Mouse (Mus musculus) midbrain, embryonic 12.5 days (tissue): ENCODE data around the gene Dctn3. TPM values are rescaled to one million over a fixed set of nuclear protein-coding genes. Genes with fewer than 3 reads are reported as not detected.
A peak's percentile ranks its signal among the peaks of the same experiment; 100 is the strongest.
"Not testable (repeated sequence)": the region's sequence is repeated elsewhere in the genome, so short reads cannot be mapped to it uniquely, and the experiment has no call there.

ENCODE experiments used
- ATAC-seq: fragments of 200-750 bp; cut with Nextera tagmentation; 2 replicates; pipeline ENCODE4 v1.8.0; 2017; ENCODE audit warnings: low read depth, moderate TSS enrichment, moderate library complexity; ENCODE audit not compliant: low FRiP score
- H3K27ac ChIP-seq: fragments of 300-500 bp; sonication (generic); replicated peaks from 2 replicates; pipeline ENCODE4 v1.5.1; 2016; ENCODE audit warnings: mild to moderate bottlenecking
- H3K27me3 ChIP-seq: fragments of 300-500 bp; sonication (generic); 2 replicates; pipeline ENCODE4 v1.6.1; 2016; ENCODE audit warnings: mild to moderate bottlenecking
- H3K36me3 ChIP-seq: fragments of 300-500 bp; sonication (generic); 2 replicates; pipeline ENCODE4 v1.6.1; 2016
- H3K4me1 ChIP-seq: fragments of 300-500 bp; sonication (generic); 2 replicates; pipeline ENCODE4 v1.6.1; 2016
- H3K4me2 ChIP-seq: fragments of 300-500 bp; sonication (generic); replicated peaks from 2 replicates; pipeline ENCODE4 v1.6.1; 2016; ENCODE audit warnings: mild to moderate bottlenecking, moderate library complexity
- H3K4me3 ChIP-seq: fragments of 300-500 bp; sonication (generic); 2 replicates; pipeline ENCODE4 v1.5.1; 2016; ENCODE audit warnings: mild to moderate bottlenecking
- H3K9ac ChIP-seq: fragments of 300-500 bp; sonication (generic); replicated peaks from 2 replicates; pipeline ENCODE4 v1.6.1; 2016; ENCODE audit warnings: mild to moderate bottlenecking, moderate library complexity
- H3K9me3 ChIP-seq: fragments of 300-500 bp; sonication (generic); 2 replicates; pipeline ENCODE4 v1.6.1; 2016; ENCODE audit warnings: mild to moderate bottlenecking
- WGBS: fragments of 180-500 bp; shearing (Covaris S2); methylation state at CpG from one replicate; pipeline ENCODE4 v1.1.7; 2016; 5-methylcytosine and 5-hydroxymethylcytosine counted together
- polyA plus RNA-seq: library from polyadenylated mRNA; unstranded; fragments of >200 nt; fragmentation: Nextera tagmentation; extraction: Ambion mirVana; gene quantifications from 2 replicates; pipeline ENCODE4 v1.2.1, GENCODE M21; 2016

The Dctn3 gene
- polyA plus RNA-seq, result 184 and 185 TPM in 2 replicates

- no peak within 1 kb of the TSS for H3K27ac ChIP-seq
- ATAC-seq, result peak; percentile 94
- WGBS, result under 1% methylated on average over 27 of the region's 27 CpGs
- no peaks in the 10 kb centered on the region for H3K9me3 ChIP-seq
- H3K4me1 ChIP-seq, result peaks cover 39% of the 10 kb centered on the region
- peaks cover 28% of the 10 kb centered on the region for H3K36me3 ChIP-seq
- H3K27me3 ChIP-seq, result peaks cover 43% of the 10 kb centered on the region
- peak within 1 kb of the TSS; percentile 84 for H3K9ac ChIP-seq
- peak within 1 kb of the TSS; percentile 84 for H3K4me3 ChIP-seq
- peak within 1 kb of the TSS; percentile 92 for H3K4me2 ChIP-seq
Observed at GRCm38 (mm10) chr4:41722918-41723351, at the start of gene Dctn3. TSS of gene Dctn3 (minus strand) at chr4:41723170.

GRCm38 (mm10) chr4:41767301-41767700 is 44.3 kb upstream of the Dctn3 start:
- not testable (repeated sequence) for H3K9ac ChIP-seq, H3K4me1 ChIP-seq, H3K27ac ChIP-seq, H3K4me2 ChIP-seq, ATAC-seq, H3K36me3 ChIP-seq, H3K9me3 ChIP-seq, H3K4me3 ChIP-seq, H3K27me3 ChIP-seq
- WGBS, result 87% methylated on average over 10 of the region's 10 CpGs

- H3K27me3 ChIP-seq, H3K36me3 ChIP-seq, H3K4me2 ChIP-seq, ATAC-seq, H3K27ac ChIP-seq, H3K9ac ChIP-seq, H3K4me3 ChIP-seq, H3K9me3 ChIP-seq: not testable (repeated sequence)
- H3K4me1 ChIP-seq, result peaks cover 34% of the 10 kb centered on the region
- WGBS, result 93% methylated on average over 4 of the region's 6 CpGs
Observed at GRCm38 (mm10) chr4:41763176-41763575, 40.2 kb upstream of the Dctn3 start.

GRCm38 (mm10) chr4:41762688-41763114 is 39.7 kb upstream of the Dctn3 start:
- ATAC-seq, H3K36me3 ChIP-seq, H3K9me3 ChIP-seq, H3K27me3 ChIP-seq, H3K4me3 ChIP-seq: not testable (repeated sequence)
- peaks cover 34% of the 10 kb centered on the region for H3K4me1 ChIP-seq
- 49% methylated on average over 8 of the region's 8 CpGs for WGBS
- H3K27ac ChIP-seq, result 0 out of 2 replicates have a peak overlapping the region, but pooled peaks have one; percentile 52
- 0 out of 2 replicates have a peak overlapping the region, but pooled peaks have one; percentile 64 for H3K4me2 ChIP-seq
- H3K9ac ChIP-seq, result peak overlapping the region; percentile 11; the same call in 1 of the 2 replicates

GRCm38 (mm10) chr4:41762099-41762687 is 39.2 kb upstream of the Dctn3 start:
- H3K4me3 ChIP-seq, result no peak overlapping the region; the same call in 1 of the 2 replicates
- no peaks in the 10 kb centered on the region for H3K9me3 ChIP-seq
- peak overlapping the region; percentile 62; the same call in 1 of the 2 replicates for H3K9ac ChIP-seq
- peak overlapping the region; percentile 52; the same call in 1 of the 2 replicates for H3K27ac ChIP-seq
- H3K4me1 ChIP-seq, result peaks cover 34% of the 10 kb centered on the region
- H3K4me2 ChIP-seq, result 0 out of 2 replicates have a peak overlapping the region, but pooled peaks have one; percentile 64
- no peak for ATAC-seq
- H3K27me3 ChIP-seq, result no peaks in the 10 kb centered on the region
- WGBS, result 36% methylated on average over 8 of the region's 8 CpGs
- H3K36me3 ChIP-seq, result no peaks in the 10 kb centered on the region

GRCm38 (mm10) chr4:41761680-41762079 is 38.7 kb upstream of the Dctn3 start:
- Histone ChIP-seq H3K4me2 (peak overlapping the region; percentile 64; the same call in 1 of the 2 replicates), H3K9me3 (no peaks in the 10 kb centered on the region), H3K4me1 (peaks cover 34% of the 10 kb centered on the region), H3K27ac (peak overlapping the region; percentile 52; the same call in 1 of the 2 replicates), H3K36me3 (no peaks in the 10 kb centered on the region), H3K9ac (peak overlapping the region; percentile 62), H3K4me3 (no peak overlapping the region), H3K27me3 (no peaks in the 10 kb centered on the region)
- no peak for ATAC-seq

GRCm38 (mm10) chr4:41760911-41761310 is 37.9 kb upstream of the Dctn3 start:
- peak overlapping the region; percentile 52; the same call in 1 of the 2 replicates for H3K27ac ChIP-seq
- ATAC-seq, result no peak
- 90% methylated on average over 4 of the region's 4 CpGs for WGBS

GRCm38 (mm10) chr4:41760288-41760721 is 37.3 kb upstream of the Dctn3 start:
- peak; percentile 89 for ATAC-seq
- Histone ChIP-seq H3K4me1 (peaks cover 39% of the 10 kb centered on the region), H3K27ac (peak overlapping the region; percentile 52; the same call in 1 of the 2 replicates), H3K9me3 (no peaks in the 10 kb centered on the region), H3K4me2 (peak overlapping the region; percentile 64), H3K36me3 (no peaks in the 10 kb centered on the region), H3K9ac (peak overlapping the region; percentile 62), H3K27me3 (no peaks in the 10 kb centered on the region), H3K4me3 (peak overlapping the region; percentile 43)
- under 1% methylated on average over 15 of the region's 15 CpGs for WGBS

More at GRCm38 (mm10) chr4:41760911-41761310, 37.9 kb upstream of the Dctn3 start:
- Histone ChIP-seq H3K4me1 (peaks cover 39% of the 10 kb centered on the region), H3K4me2 (peak overlapping the region; percentile 64), H3K9ac (peak overlapping the region; percentile 62), H3K27me3 (no peaks in the 10 kb centered on the region), H3K9me3 (no peaks in the 10 kb centered on the region), H3K4me3 (peak overlapping the region; percentile 43), H3K36me3 (no peaks in the 10 kb centered on the region)

GRCm38 (mm10) chr4:41759656-41760287 is 36.8 kb upstream of the Dctn3 start:
- Histone ChIP-seq H3K4me1 (peaks cover 43% of the 10 kb centered on the region), H3K36me3 (no peaks in the 10 kb centered on the region), H3K27me3 (no peaks in the 10 kb centered on the region), H3K9ac (peak overlapping the region; percentile 62), H3K9me3 (no peaks in the 10 kb centered on the region), H3K4me2 (peak overlapping the region; percentile 64), H3K4me3 (peak overlapping the region; percentile 43), H3K27ac (peak overlapping the region; percentile 52; the same call in 1 of the 2 replicates)
- WGBS, result 43% methylated on average over 6 of the region's 6 CpGs
- ATAC-seq, result no peak

- Histone ChIP-seq H3K27ac (0 out of 2 replicates have a peak overlapping the region, but pooled peaks have one; percentile 3), H3K4me1 (peaks cover 43% of the 10 kb centered on the region), H3K9ac (0 out of 2 replicates have a peak overlapping the region, but pooled peaks have one; percentile 15), H3K36me3 (no peaks in the 10 kb centered on the region), H3K4me3 (no peak overlapping the region), H3K9me3 (no peaks in the 10 kb centered on the region), H3K4me2 (no peak overlapping the region), H3K27me3 (no peaks in the 10 kb centered on the region)
- ATAC-seq, result no peak
- 89% methylated on average over 9 of the region's 9 CpGs for WGBS
Observed at GRCm38 (mm10) chr4:41759206-41759605, 36.2 kb upstream of the Dctn3 start.

GRCm38 (mm10) chr4:41758701-41759100 is 35.7 kb upstream of the Dctn3 start:
- no peaks in the 10 kb centered on the region for H3K27me3 ChIP-seq
- no peaks in the 10 kb centered on the region for H3K9me3 ChIP-seq
- no peak overlapping the region for H3K4me2 ChIP-seq
- H3K9ac ChIP-seq, result no peak overlapping the region
- WGBS, result 88% methylated on average over 4 of the region's 4 CpGs
- no peak for ATAC-seq
- H3K27ac ChIP-seq, result no peak overlapping the region
- peaks cover 43% of the 10 kb centered on the region for H3K4me1 ChIP-seq
- no peaks in the 10 kb centered on the region for H3K36me3 ChIP-seq
- H3K4me3 ChIP-seq, result no peak overlapping the region

- 85% methylated on average over 11 of the region's 11 CpGs for WGBS
- no peaks in the 10 kb centered on the region for H3K27me3 ChIP-seq
- ATAC-seq, result no peak
- H3K36me3 ChIP-seq, result no peaks in the 10 kb centered on the region
- H3K4me1 ChIP-seq, result peaks cover 43% of the 10 kb centered on the region
- H3K4me2 ChIP-seq, result no peak overlapping the region
- H3K9me3 ChIP-seq, result no peaks in the 10 kb centered on the region
- no peak overlapping the region for H3K4me3 ChIP-seq
- no peak overlapping the region for H3K27ac ChIP-seq
- no peak overlapping the region for H3K9ac ChIP-seq
Observed at GRCm38 (mm10) chr4:41758021-41758420, 35.1 kb upstream of the Dctn3 start.
